Mouse (Mus musculus): Measurements from ENCODE around the gene Esrrg.

DNA sequence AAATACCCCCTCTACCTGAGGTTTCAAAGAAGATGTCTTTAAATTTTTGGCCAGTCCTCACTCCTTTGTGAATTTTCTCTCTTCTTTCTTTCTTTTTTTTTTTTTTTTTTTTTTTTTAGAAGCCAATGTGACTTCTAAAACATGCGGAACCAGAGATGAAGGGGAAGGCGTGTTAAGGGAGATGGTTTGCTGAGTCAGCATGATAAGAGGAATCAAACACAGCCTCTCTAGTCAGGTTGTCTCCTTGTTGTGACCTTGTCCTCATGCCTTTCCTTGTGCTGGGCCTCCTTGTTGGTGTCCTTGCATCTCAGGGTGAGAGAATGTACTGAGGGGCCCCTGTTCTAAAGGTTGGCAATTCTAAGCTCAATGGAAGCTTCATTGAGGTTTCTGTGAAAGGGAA is 348.1 kb downstream of the Esrrg start:
- TF ChIP-seq MYC (IDR thresholded peaks at IDR 0.05; ENCODE audit: low read depth, low read length) (no peak), CHD2 (IDR thresholded peaks at IDR 0.05; ENCODE audit: low read length) (no peak), POLR2A (IDR thresholded peaks at IDR 0.05; ENCODE audit: control insufficient read depth in 1 of 2, insufficient read depth in 1 of 2, low read depth in 1 of 2, low read length in 2 of 2, poor library complexity in 1 of 2) (no peak), CTCF (IDR thresholded peaks at IDR 0.05 in 2 of 3, conservative IDR thresholded peaks at IDR 0.05 in 1 of 3; ENCODE audit: control insufficient read depth in 1 of 3, insufficient read depth in 1 of 3, low read depth in 2 of 3, low read length in 3 of 3, poor library complexity in 1 of 3, severe bottlenecking in 1 of 3) (no peak), POLR2AphosphoS5 (IDR thresholded peaks at IDR 0.05; ENCODE audit: borderline replicate concordance, low read depth, low read length) (no peak), ZKSCAN1 (IDR thresholded peaks at IDR 0.05; ENCODE audit: low read depth, low read length) (no peak), MEF2A (IDR thresholded peaks at IDR 0.05; ENCODE audit: extremely low read depth, insufficient replicate concordance, low read depth, low read length, poor library complexity, severe bottlenecking) (no peak), POLR2AphosphoS2 (IDR thresholded peaks at IDR 0.05; ENCODE audit: low read length) (no peak)
